Mouse (Mus musculus): Measurements from ENCODE around the gene Washc2. TPM values are rescaled to one million over a fixed set of nuclear protein-coding genes. Genes with fewer than 3 reads are reported as not detected.

Washc2 gene
- 10 to 100 TPM; 95.6 to 98.6 TPM for total RNA-seq (2023)

DNA sequence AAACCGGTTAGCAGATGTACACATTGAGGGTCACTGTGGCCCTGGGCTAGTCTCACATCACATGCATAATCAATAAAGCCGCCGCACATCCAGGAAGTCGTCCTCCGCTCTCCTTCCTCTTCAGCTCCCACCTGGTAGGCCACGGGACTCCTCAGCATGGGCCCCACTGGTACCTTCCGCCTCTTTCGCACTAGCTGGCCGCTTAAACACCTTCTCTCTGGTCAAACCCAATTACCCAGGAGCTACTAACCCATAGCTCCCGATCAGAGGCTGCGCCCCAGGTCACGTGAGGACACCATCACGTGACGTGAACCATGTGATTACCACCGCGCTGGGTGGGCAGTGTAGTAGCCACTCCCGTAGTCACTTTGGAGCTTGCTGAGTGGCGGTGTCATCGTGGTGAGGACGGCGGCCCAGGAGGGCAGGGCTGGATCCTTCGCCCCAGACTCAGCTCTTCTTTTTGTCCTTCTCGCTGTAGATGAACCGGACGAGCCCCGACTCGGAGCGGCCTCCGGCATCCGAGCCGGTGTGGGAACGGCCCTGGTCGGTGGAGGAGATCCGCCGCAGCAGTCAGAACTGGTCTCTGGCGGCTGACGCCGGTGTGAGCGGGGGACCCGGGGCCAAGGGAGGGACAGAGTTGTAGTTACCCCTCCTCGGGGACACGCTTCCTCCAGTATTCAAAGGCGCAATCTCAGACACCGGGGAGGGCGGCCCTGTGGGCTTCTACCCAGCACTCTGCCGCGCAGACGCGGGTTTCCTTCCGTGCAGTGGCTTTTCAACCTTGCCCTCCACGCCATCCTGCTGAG lies at the start of gene Washc2:
Gene Washc2, plus strand, starts transcription at position 310 of the 806 bp plus-strand sequence.

DNA sequence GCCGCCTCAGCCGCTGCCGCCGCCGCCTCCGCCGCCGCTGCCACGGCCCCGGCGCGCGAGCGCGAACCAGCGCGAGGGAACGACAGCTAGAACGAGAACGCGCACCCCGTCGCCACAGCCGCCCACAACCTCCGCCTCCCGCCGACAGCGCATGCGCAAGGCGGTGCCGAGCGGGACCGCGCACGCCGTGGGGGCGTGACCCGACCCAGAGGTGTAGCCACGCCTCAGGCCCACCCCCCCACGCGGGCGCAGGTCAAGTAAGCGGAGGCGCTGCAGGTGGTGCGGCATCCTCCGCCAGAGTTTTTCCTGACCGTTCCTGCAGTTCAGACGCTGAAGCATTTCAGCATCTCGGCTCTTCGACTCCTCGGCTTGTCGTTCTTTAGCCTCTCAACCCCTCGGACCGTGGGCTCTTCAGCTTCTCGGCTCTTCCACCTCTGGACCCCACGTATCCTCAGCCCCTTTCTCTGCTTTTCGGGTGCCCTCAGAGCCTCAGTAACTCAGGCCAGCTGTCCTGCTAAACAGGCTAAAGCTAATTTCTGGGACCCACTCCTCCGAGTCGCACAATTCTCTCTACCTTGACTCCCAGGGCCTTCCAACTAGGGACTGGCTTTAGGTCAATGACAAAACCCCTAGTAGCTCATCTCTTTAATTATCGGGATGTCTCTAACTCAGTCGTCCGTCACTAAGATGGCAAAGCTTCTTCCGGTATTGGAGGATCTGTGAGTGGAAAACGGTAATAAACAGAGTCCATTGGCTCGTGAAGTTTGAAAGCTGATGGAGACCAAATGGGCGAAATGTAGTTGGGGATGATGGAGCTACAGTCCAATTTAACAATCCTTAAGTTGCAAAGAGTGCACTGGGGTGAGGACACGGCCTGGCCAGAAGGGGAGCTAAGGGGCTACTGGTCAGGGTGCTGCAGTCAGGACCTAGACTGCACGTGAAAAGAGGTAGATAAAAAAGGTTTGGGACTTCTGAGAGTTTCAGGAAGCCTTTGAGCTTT lies 14.1 kb upstream of the Washc2 start, which contains the start of gene Tmcc1:
Gene Tmcc1, minus strand, starts transcription at position 93 of the 1,000 bp plus-strand sequence.

DNA sequence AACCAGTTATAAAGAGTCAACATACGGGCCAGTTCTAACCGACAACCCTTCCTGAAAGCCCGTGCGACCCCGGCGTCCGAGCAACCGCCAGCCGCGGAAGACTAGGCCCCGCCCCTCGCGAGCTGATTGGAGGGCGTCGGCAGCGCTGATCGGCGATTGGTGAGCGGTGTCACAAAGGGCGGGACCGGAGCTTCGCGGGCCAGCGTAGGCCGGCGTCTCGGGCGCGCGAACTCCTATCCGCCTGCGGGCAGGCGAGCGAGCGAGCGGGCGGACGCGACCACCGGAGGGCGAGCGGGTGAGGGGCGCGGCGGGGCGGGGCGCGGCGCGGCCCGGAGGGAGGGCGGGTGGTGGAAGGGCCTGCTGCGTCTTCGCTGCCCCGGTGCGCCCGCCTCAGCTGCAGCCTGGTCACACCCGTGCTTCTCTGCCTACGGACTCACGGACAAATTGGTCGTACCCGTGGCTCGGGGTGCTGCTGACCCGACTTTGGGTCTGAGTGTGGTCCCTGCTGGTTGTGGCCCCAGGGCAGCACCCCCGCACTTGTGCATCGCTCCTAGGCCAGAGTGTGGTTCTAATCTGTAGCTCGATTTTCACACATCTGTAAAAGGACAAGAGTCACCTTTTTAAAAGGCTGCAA lies 56.3 kb downstream of the Washc2 start, which contains the start of gene Zfand4:
Gene Zfand4, plus strand, starts transcription at position 205 of the 634 bp plus-strand sequence.

Other genes starting within 250 kb of the Washc2 start
- 10 to 100 TPM; 23.1 to 27.1 TPM for gene Plxnd1, start 213.0 kb upstream of the Washc2 start, total RNA-seq (2023)
- 10 to 100 TPM; 43.2 to 46.8 TPM for gene Tmcc1, start 14.6 kb upstream of the Washc2 start, total RNA-seq (2023)
- gene Zfand4, start 56.2 kb downstream of the Washc2 start, total RNA-seq (2023), result 1 to 10 TPM; 2.0 to 4.6 TPM
- 1 to 10 TPM; 1.2 to 2.8 TPM for gene March8, start 130.0 kb downstream of the Washc2 start, total RNA-seq (2023)

Data from T-cell, adult 66 days (primary cell).